Mouse (Mus musculus): Measurements from ENCODE around the gene Adam19. TPM values are rescaled to one million over a fixed set of nuclear protein-coding genes. Genes with fewer than 3 reads are reported as not detected.

The Adam19 gene
- total RNA-seq, 1 experiment: 43.8 TPM

GRCm38 (mm10) chr11:46102107-46102506 lies 46.3 kb downstream of the Adam19 start:
- in situ Hi-C loops (cut with MboI; ENCODE audit: low sequenced_read_pairs in 2 of 2, unreplicated experiment in 2 of 2): no loop called here
- DNase-seq (ENCODE audit: low read depth, low spot score): no peak
- H3K9me3 ChIP-seq (ENCODE audit: control insufficient read depth, insufficient read depth, low read depth, low read length): no peaks in the 10 kb centered on the region
- TF ChIP-seq ZC3H11A (IDR thresholded peaks at IDR 0.05; ENCODE audit: borderline replicate concordance, low read depth, low read length): no peak
- no peak for TF ChIP-seq CHD2 (IDR thresholded peaks at IDR 0.05; ENCODE audit: low read depth, low read length)
- H3K9ac ChIP-seq (ENCODE audit: insufficient read depth, low read depth, low read length, poor library complexity, severe bottlenecking): no peak overlapping the region
- peaks cover 12% of the 10 kb centered on the region; the same call in 1 of the 2 replicates for H3K36me3 ChIP-seq (ENCODE audit: control insufficient read depth, insufficient read depth, low read length, poor library complexity, severe bottlenecking)
- no peak overlapping the region for H3K4me3 ChIP-seq (ENCODE audit: insufficient read depth in 1 of 2, low read depth in 1 of 2, low read length in 2 of 2, poor library complexity in 1 of 2, severe bottlenecking in 1 of 2)
- H3K4me1 ChIP-seq (ENCODE audit: control insufficient read depth in 2 of 2, insufficient read depth in 2 of 2, low read length in 2 of 2, poor library complexity in 1 of 2): peaks cover 0 to 7% of the 10 kb centered on the region in 2 experiments; a peak in 1 of 4 replicates
- H3K27ac ChIP-seq (ENCODE audit: insufficient read depth, low read depth, low read length, poor library complexity, severe bottlenecking): no peak overlapping the region

GRCm38 (mm10) chr11:46107046-46107445 lies 51.3 kb downstream of the Adam19 start:
- in situ Hi-C loops (cut with MboI; ENCODE audit: low sequenced_read_pairs in 2 of 2, unreplicated experiment in 2 of 2): no loop called here
- Histone ChIP-seq H3K9me3 (ENCODE audit: control insufficient read depth, insufficient read depth, low read depth, low read length) (no peaks in the 10 kb centered on the region), H3K36me3 (ENCODE audit: control insufficient read depth, insufficient read depth, low read length, poor library complexity, severe bottlenecking) (peaks cover 9% of the 10 kb centered on the region; the same call in 1 of the 2 replicates), H3K4me3 (ENCODE audit: insufficient read depth in 1 of 2, low read depth in 1 of 2, low read length in 2 of 2, poor library complexity in 1 of 2, severe bottlenecking in 1 of 2) (no peak overlapping the region), H3K27ac (ENCODE audit: insufficient read depth, low read depth, low read length, poor library complexity, severe bottlenecking) (peak overlapping the region; percentile 0; the same call in 1 of the 2 replicates), H3K4me1 (ENCODE audit: control insufficient read depth in 2 of 2, insufficient read depth in 2 of 2, low read length in 2 of 2, poor library complexity in 1 of 2) (peaks cover 2 to 5% of the 10 kb centered on the region in 2 experiments; a peak in 1 of 4 replicates), H3K9ac (ENCODE audit: insufficient read depth, low read depth, low read length, poor library complexity, severe bottlenecking) (no peak overlapping the region)
- DNase-seq (ENCODE audit: low read depth, low spot score): peak; percentile 47
- TF ChIP-seq CHD2 (IDR thresholded peaks at IDR 0.05; ENCODE audit: low read depth, low read length): 0 out of 2 replicates have a peak, but pooled peaks have one; percentile 32
- TF ChIP-seq MAFK (IDR thresholded peaks at IDR 0.05; ENCODE audit: insufficient read depth, low read depth, low read length): no peak

GRCm38 (mm10) chr11:46109206-46109605 lies 53.4 kb downstream of the Adam19 start:
- Histone ChIP-seq H3K36me3 (ENCODE audit: control insufficient read depth, insufficient read depth, low read length, poor library complexity, severe bottlenecking) (peaks cover 12% of the 10 kb centered on the region; the same call in 1 of the 2 replicates), H3K9ac (ENCODE audit: insufficient read depth, low read depth, low read length, poor library complexity, severe bottlenecking) (no peak overlapping the region), H3K4me3 (ENCODE audit: insufficient read depth in 1 of 2, low read depth in 1 of 2, low read length in 2 of 2, poor library complexity in 1 of 2, severe bottlenecking in 1 of 2) (no peak overlapping the region), H3K9me3 (ENCODE audit: control insufficient read depth, insufficient read depth, low read depth, low read length) (no peaks in the 10 kb centered on the region), H3K4me1 (ENCODE audit: control insufficient read depth in 2 of 2, insufficient read depth in 2 of 2, low read length in 2 of 2, poor library complexity in 1 of 2) (peaks cover 2% of the 10 kb centered on the region in 2 experiments; a peak in 2 of 4 replicates), H3K27ac (ENCODE audit: insufficient read depth, low read depth, low read length, poor library complexity, severe bottlenecking) (no peak overlapping the region; the same call in 1 of the 2 replicates)
- DNase-seq (ENCODE audit: low read depth, low spot score): no peak
- TF ChIP-seq CHD2 (IDR thresholded peaks at IDR 0.05; ENCODE audit: low read depth, low read length) (no peak), MAFK (IDR thresholded peaks at IDR 0.05; ENCODE audit: insufficient read depth, low read depth, low read length) (no peak), ZC3H11A (IDR thresholded peaks at IDR 0.05; ENCODE audit: borderline replicate concordance, low read depth, low read length) (no peak), HCFC1 (IDR thresholded peaks at IDR 0.05; ENCODE audit: borderline replicate concordance, insufficient read depth, low read length) (no peak), ZNF384 (IDR thresholded peaks at IDR 0.05; ENCODE audit: low read depth, low read length) (no peak)
- in situ Hi-C loops (cut with MboI; ENCODE audit: low sequenced_read_pairs in 2 of 2, unreplicated experiment in 2 of 2): no loop called here

GRCm38 (mm10) chr11:46110156-46110944 lies 54.6 kb downstream of the Adam19 start:
- Histone ChIP-seq H3K4me3 (ENCODE audit: insufficient read depth in 1 of 2, low read depth in 1 of 2, low read length in 2 of 2, poor library complexity in 1 of 2, severe bottlenecking in 1 of 2) (no peak overlapping the region), H3K9me3 (ENCODE audit: control insufficient read depth, insufficient read depth, low read depth, low read length) (no peaks in the 10 kb centered on the region), H3K27ac (ENCODE audit: insufficient read depth, low read depth, low read length, poor library complexity, severe bottlenecking) (no peak overlapping the region), H3K36me3 (ENCODE audit: control insufficient read depth, insufficient read depth, low read length, poor library complexity, severe bottlenecking) (peaks cover 17% of the 10 kb centered on the region; the same call in 1 of the 2 replicates), H3K4me1 (ENCODE audit: control insufficient read depth in 2 of 2, insufficient read depth in 2 of 2, low read length in 2 of 2, poor library complexity in 1 of 2) (peaks cover 6% of the 10 kb centered on the region in 2 experiments), H3K9ac (ENCODE audit: insufficient read depth, low read depth, low read length, poor library complexity, severe bottlenecking) (no peak overlapping the region)
- no peak for DNase-seq (ENCODE audit: low read depth, low spot score)
- TF ChIP-seq MAFK (IDR thresholded peaks at IDR 0.05; ENCODE audit: insufficient read depth, low read depth, low read length): no peak
- no peak for TF ChIP-seq ZNF384 (IDR thresholded peaks at IDR 0.05; ENCODE audit: low read depth, low read length)
- TF ChIP-seq CHD2 (IDR thresholded peaks at IDR 0.05; ENCODE audit: low read depth, low read length): no peak
- TF ChIP-seq HCFC1 (IDR thresholded peaks at IDR 0.05; ENCODE audit: borderline replicate concordance, insufficient read depth, low read length): no peak
- TF ChIP-seq ZC3H11A (IDR thresholded peaks at IDR 0.05; ENCODE audit: borderline replicate concordance, low read depth, low read length): no peak
- in situ Hi-C loops (cut with MboI; ENCODE audit: low sequenced_read_pairs in 2 of 2, unreplicated experiment in 2 of 2): no loop called here

All from ES-E14 (cell line).